Mouse (Mus musculus) stomach, postnatal 0 days (tissue): ENCODE measurements around the gene Gm13287. TPM values are rescaled to one million over a fixed set of nuclear protein-coding genes. Genes with fewer than 3 reads are reported as not detected.
"Not testable (repeated sequence)": the region's sequence is repeated elsewhere in the genome, so short reads cannot be mapped to it uniquely, and the experiment has no call there.

ENCODE experiments used
- ATAC-seq: fragments of 200-750 bp; cut with Nextera tagmentation; 2 replicates; pipeline ENCODE4 v1.8.0; 2017; ENCODE audit not compliant: low FRiP score, low TSS enrichment
- DNase-seq: peaks from one replicate; pipeline ENCODE4 v3.0.0-alpha.2; 2016; ENCODE audit warnings: low spot score
- H3K27ac ChIP-seq: fragments of 300-500 bp; sonication (generic); replicated peaks from 2 replicates; pipeline ENCODE4 v1.5.1; 2014; ENCODE audit warnings: mild to moderate bottlenecking, control low read depth
- H3K27me3 ChIP-seq: fragments of 300-500 bp; sonication (generic); 2 replicates; pipeline ENCODE4 v1.6.1; 2014; ENCODE audit warnings: low read length; ENCODE audit not compliant: control insufficient read depth, insufficient read depth
- H3K36me3 ChIP-seq: fragments of 300-500 bp; sonication (generic); 2 replicates; pipeline ENCODE4 v1.6.1; 2014; ENCODE audit warnings: low read length, mixed read lengths; ENCODE audit not compliant: control insufficient read depth, insufficient read depth
- H3K4me1 ChIP-seq: fragments of 300-500 bp; sonication (generic); replicated peaks from 2 replicates; pipeline ENCODE4 v1.6.1; 2014; ENCODE audit warnings: antibody characterized with exemption; ENCODE audit not compliant: control insufficient read depth, insufficient read depth
- H3K4me2 ChIP-seq: fragments of 300-500 bp; sonication (generic); replicated peaks from 2 replicates; pipeline ENCODE4 v1.6.1; 2014; ENCODE audit warnings: low read depth, mild to moderate bottlenecking, control low read depth, moderate library complexity
- H3K4me3 ChIP-seq: fragments of 300-500 bp; sonication (generic); 2 replicates; pipeline ENCODE4 v1.5.1; 2014; ENCODE audit warnings: low read depth, low read length, control low read depth
- H3K9ac ChIP-seq: fragments of 300-500 bp; sonication (generic); 2 replicates; pipeline ENCODE4 v1.6.1; 2014; ENCODE audit warnings: mild to moderate bottlenecking, low read length, control low read depth, mixed read lengths
- H3K9me3 ChIP-seq: fragments of 300-500 bp; sonication (generic); 2 replicates; pipeline ENCODE4 v1.6.1; 2016; ENCODE audit warnings: low read length; ENCODE audit not compliant: control insufficient read depth
- CTCF ChIP-seq: IDR thresholded peaks from 2 replicates; pipeline ENCODE4 v1.5.1; 2016; ENCODE audit warnings: antibody characterized with exemption, low read depth, mild to moderate bottlenecking, moderate library complexity
- WGBS: fragments of 180-500 bp; shearing (Covaris S2); extraction: QIAGEN DNeasy Blood & Tissue Kit; methylation state at CpG from one replicate; pipeline ENCODE4 v1.1.7; 2014; 5-methylcytosine and 5-hydroxymethylcytosine counted together
- polyA plus RNA-seq: library from polyadenylated mRNA; unstranded; fragments of >200 nt; fragmentation: Nextera tagmentation; extraction: Ambion mirVana; gene quantifications from 2 replicates; pipeline ENCODE4 v1.2.1, GENCODE M21; 2015

Gm13287 gene
- polyA plus RNA-seq, 1 experiment from 2014 or later, result not detected

- no CpG with 5 or more reads among the region's 31 CpGs for WGBS
- not testable (repeated sequence) for H3K9me3 ChIP-seq, H3K9ac ChIP-seq, H3K4me3 ChIP-seq, DNase-seq, ATAC-seq, H3K36me3 ChIP-seq, H3K27me3 ChIP-seq, H3K27ac ChIP-seq, H3K4me1 ChIP-seq
- 0 out of 2 replicates have a peak overlapping the region, but pooled peaks have one; percentile 29 for H3K4me2 ChIP-seq
- peak; percentile 36 for TF ChIP-seq CTCF
Observed at GRCm38 (mm10) chr4:88782335-88782734, 20.7 kb upstream of the Gm13287 start.

DNA sequence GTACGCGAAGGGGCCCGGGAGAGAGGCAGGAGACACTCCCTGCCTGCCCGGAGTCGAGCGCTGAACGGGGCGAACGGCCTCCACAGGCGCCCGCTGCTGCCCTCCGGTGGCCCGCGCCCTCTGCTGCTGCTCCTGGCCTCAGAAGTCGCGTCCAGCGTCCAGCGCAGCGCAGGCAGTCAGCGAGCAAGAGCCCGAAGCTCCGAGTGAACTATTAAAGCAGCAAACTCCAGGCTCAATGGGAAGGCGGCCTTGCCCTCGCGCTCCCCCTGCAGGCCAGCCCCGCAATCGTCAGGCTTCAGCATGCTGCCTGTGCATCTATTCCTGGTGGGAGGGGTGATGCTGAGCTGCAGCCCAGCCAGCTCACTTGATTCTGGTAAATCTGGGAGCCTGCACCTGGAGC is 17.6 kb upstream of the Gm13287 start, which contains the start of gene Gm13276:
Gene Gm13276, plus strand, starts transcription at position 301 of the 400 bp plus-strand sequence.
- H3K27ac ChIP-seq, H3K4me3 ChIP-seq, H3K27me3 ChIP-seq, H3K4me1 ChIP-seq, H3K36me3 ChIP-seq, ATAC-seq, H3K4me2 ChIP-seq, DNase-seq, H3K9me3 ChIP-seq, H3K9ac ChIP-seq: not testable (repeated sequence)
- no CpG with 5 or more reads among the region's 27 CpGs for WGBS

DNA sequence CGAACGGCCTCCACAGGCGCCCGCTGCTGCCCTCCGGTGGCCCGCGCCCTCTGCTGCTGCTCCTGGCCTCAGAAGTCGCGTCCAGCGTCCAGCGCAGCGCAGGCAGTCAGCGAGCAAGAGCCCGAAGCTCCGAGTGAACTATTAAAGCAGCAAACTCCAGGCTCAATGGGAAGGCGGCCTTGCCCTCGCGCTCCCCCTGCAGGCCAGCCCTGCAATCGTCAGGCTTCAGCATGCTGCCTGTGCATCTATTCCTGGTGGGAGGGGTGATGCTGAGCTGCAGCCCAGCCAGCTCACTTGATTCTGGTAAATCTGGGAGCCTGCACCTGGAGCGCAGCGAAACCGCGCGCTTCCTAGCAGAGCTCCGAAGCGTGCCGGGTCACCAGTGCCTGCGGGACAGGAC is 14.7 kb upstream of the Gm13287 start, which contains the start of gene Gm13277:
Gene Gm13277, plus strand, starts transcription at position 231 of the 400 bp plus-strand sequence.
- not testable (repeated sequence) for H3K36me3 ChIP-seq, H3K27me3 ChIP-seq, H3K27ac ChIP-seq, H3K9me3 ChIP-seq, H3K4me3 ChIP-seq, ATAC-seq, H3K9ac ChIP-seq, DNase-seq, H3K4me1 ChIP-seq, H3K4me2 ChIP-seq
- peak; percentile 59 for TF ChIP-seq CTCF
- WGBS, result 0% methylated on average over 1 of the region's 28 CpGs

DNA sequence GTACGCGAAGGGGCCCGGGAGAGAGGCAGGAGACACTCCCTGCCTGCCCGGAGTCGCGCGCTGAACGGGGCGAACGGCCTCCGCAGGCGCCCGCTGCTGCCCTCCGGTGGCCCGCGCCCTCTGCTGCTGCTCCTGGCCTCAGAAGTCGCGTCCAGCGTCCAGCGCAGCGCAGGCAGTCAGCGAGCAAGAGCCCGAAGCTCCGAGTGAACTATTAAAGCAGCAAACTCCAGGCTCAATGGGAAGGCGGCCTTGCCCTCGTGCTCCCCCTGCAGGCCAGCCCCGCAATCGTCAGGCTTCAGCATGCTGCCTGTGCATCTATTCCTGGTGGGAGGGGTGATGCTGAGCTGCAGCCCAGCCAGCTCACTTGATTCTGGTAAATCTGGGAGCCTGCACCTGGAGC is 11.8 kb upstream of the Gm13287 start, which contains the start of gene Gm13278:
Gene Gm13278, plus strand, starts transcription at position 301 of the 400 bp plus-strand sequence.
- DNase-seq, H3K4me2 ChIP-seq, H3K36me3 ChIP-seq, H3K9me3 ChIP-seq, H3K27me3 ChIP-seq, H3K4me1 ChIP-seq, H3K4me3 ChIP-seq, ATAC-seq, H3K27ac ChIP-seq, H3K9ac ChIP-seq: not testable (repeated sequence)
- no CpG with 5 or more reads among the region's 28 CpGs for WGBS

DNA sequence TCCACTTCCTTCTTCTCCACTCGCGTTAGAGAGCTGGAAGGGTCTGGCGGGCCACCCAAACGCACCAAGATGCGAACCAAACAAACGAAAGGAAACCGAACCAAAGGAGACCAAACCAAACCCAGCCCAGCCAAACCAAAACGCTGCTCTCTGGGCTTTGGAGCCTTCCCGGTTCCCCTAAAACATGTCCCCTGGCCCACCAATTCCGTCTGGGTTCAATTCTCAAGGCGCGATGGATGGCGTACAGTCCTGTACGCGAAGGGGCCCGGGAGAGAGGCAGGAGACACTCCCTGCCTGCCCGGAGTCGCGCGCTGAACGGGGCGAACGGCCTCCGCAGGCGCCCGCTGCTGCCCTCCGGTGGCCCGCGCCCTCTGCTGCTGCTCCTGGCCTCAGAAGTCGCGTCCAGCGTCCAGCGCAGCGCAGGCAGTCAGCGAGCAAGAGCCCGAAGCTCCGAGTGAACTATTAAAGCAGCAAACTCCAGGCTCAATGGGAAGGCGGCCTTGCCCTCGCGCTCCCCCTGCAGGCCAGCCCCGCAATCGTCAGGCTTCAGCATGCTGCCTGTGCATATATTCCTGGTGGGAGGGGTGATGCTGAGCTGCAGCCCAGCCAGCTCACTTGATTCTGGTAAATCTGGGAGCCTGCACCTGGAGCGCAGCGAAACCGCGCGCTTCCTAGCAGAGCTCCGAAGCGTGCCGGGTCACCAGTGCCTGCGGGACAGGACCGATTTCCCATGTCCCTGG is 8.9 kb upstream of the Gm13287 start, which contains the start of gene Gm13275:
Gene Gm13275, plus strand, starts transcription at position 552 of the 740 bp plus-strand sequence.
- peak; percentile 47 for TF ChIP-seq CTCF
- DNase-seq, H3K4me1 ChIP-seq, ATAC-seq, H3K36me3 ChIP-seq, H3K4me2 ChIP-seq, H3K27ac ChIP-seq, H3K27me3 ChIP-seq, H3K9me3 ChIP-seq, H3K9ac ChIP-seq, H3K4me3 ChIP-seq: not testable (repeated sequence)
- 0% methylated on average over 7 of the region's 52 CpGs for WGBS

DNA sequence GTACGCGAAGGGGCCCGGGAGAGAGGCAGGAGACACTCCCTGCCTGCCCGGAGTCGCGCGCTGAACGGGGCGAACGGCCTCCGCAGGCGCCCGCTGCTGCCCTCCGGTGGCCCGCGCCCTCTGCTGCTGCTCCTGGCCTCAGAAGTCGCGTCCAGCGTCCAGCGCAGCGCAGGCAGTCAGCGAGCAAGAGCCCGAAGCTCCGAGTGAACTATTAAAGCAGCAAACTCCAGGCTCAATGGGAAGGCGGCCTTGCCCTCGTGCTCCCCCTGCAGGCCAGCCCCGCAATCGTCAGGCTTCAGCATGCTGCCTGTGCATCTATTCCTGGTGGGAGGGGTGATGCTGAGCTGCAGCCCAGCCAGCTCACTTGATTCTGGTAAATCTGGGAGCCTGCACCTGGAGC is 6.0 kb upstream of the Gm13287 start, which contains the start of gene Gm13279:
Gene Gm13279, plus strand, starts transcription at position 301 of the 400 bp plus-strand sequence.
- not testable (repeated sequence) for H3K9ac ChIP-seq, H3K27ac ChIP-seq, ATAC-seq, H3K4me3 ChIP-seq, H3K9me3 ChIP-seq, H3K36me3 ChIP-seq, DNase-seq, H3K27me3 ChIP-seq, H3K4me1 ChIP-seq, H3K4me2 ChIP-seq
- WGBS, result no CpG with 5 or more reads among the region's 28 CpGs

DNA sequence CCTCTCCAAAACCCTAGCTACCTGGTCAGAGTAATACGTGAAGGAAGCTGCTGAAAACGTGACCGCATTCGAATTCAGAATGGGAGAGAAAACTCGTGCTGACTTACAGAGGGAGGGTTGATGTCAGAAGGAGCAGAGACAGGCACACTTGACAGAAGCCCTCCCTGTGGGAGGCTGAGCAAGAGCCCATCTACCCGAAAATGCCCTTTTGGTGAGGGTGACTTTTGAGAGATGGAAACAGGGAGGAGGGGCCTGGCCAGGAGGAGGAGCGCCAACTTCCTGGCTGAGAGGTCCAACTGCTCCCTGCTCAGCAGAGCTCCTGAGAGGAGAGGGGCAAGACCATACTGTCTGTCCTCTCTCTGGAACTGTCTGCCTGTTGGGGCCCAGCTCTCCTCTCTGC is 3.7 kb upstream of the Gm13287 start, which contains the start of gene Gm13285:
Gene Gm13285, plus strand, starts transcription at position 301 of the 400 bp plus-strand sequence.
- not testable (repeated sequence) for H3K27ac ChIP-seq, DNase-seq, H3K9ac ChIP-seq, H3K4me1 ChIP-seq, H3K4me2 ChIP-seq, H3K9me3 ChIP-seq, H3K4me3 ChIP-seq, H3K27me3 ChIP-seq, H3K36me3 ChIP-seq, ATAC-seq
- 21% methylated on average over 2 of the region's 7 CpGs for WGBS

DNA sequence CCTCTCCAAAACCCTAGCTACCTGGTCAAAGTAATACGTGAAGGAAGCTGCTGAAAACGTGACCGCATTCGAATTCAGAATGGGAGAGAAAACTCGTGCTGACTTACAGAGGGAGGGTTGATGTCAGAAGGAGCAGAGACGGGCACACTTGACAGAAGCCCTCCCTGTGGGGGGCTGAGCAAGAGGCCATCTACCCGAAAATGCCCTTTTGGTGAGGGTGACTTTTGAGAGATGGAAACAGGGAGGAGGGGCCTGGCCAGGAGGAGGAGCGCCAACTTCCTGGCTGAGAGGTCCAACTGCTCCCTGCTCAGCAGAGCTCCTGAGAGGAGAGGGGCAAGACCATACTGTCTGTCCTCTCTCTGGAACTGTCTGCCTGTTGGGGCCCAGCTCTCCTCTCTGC is 2.2 kb downstream of the Gm13287 start, which contains the start of gene Gm13288:
Gene Gm13288, plus strand, starts transcription at position 301 of the 400 bp plus-strand sequence.
- H3K4me1 ChIP-seq, DNase-seq, H3K27ac ChIP-seq, H3K9ac ChIP-seq, H3K27me3 ChIP-seq, H3K36me3 ChIP-seq, H3K9me3 ChIP-seq, H3K4me3 ChIP-seq, H3K4me2 ChIP-seq, ATAC-seq: not testable (repeated sequence)
- WGBS, result no CpG with 5 or more reads among the region's 8 CpGs
